Mouse (Mus musculus) limb, embryonic 11.5 days (tissue): ENCODE measurements around the gene Usp30. TPM values are rescaled to one million over a fixed set of nuclear protein-coding genes. Genes with fewer than 3 reads are reported as not detected.
A peak's percentile ranks its signal among the peaks of the same experiment; 100 is the strongest.

ENCODE experiments used
- ATAC-seq: fragments of 200-750 bp; cut with Nextera tagmentation; 2 replicates; pipeline ENCODE4 v1.8.0; 2017; ENCODE audit warnings: low read depth; ENCODE audit not compliant: insufficient number of reproducible peaks, low FRiP score, low TSS enrichment
- DNase-seq: peaks from one replicate; pipeline ENCODE4 v3.0.0-alpha.2; 2015; ENCODE audit warnings: low spot score
- H3K27ac ChIP-seq: fragments of 300-500 bp; sonication (generic); replicated peaks from 2 replicates; pipeline ENCODE4 v1.5.1; 2014; ENCODE audit warnings: low read depth, mild to moderate bottlenecking, low read length
- H3K27me3 ChIP-seq: fragments of 300-500 bp; sonication (generic); 2 replicates; pipeline ENCODE4 v1.6.1; 2014; ENCODE audit warnings: mild to moderate bottlenecking, low read length, mixed read lengths; ENCODE audit not compliant: control insufficient read depth, insufficient read depth
- H3K36me3 ChIP-seq: fragments of 300-500 bp; sonication (generic); 2 replicates; pipeline ENCODE4 v1.6.1; 2014; ENCODE audit warnings: mild to moderate bottlenecking, low read length, moderate library complexity, mixed read lengths; ENCODE audit not compliant: control insufficient read depth, insufficient read depth
- H3K4me1 ChIP-seq: fragments of 300-500 bp; sonication (generic); 2 replicates; pipeline ENCODE4 v1.6.1; 2014; ENCODE audit warnings: low read length, mixed read lengths; ENCODE audit not compliant: control insufficient read depth, insufficient read depth
- H3K4me2 ChIP-seq: fragments of 300-500 bp; sonication (generic); 2 replicates; pipeline ENCODE4 v1.6.1; 2014; ENCODE audit warnings: low read depth, mild to moderate bottlenecking, moderate library complexity; ENCODE audit not compliant: severe bottlenecking
- H3K4me3 ChIP-seq: fragments of 300-500 bp; sonication (generic); 2 replicates; pipeline ENCODE4 v1.5.1; 2014; ENCODE audit warnings: low read depth, low read length
- H3K9ac ChIP-seq: fragments of 300-500 bp; sonication (generic); 2 replicates; pipeline ENCODE4 v1.6.1; 2014; ENCODE audit warnings: mild to moderate bottlenecking, low read length
- H3K9me3 ChIP-seq: fragments of 300-500 bp; sonication (generic); 2 replicates; pipeline ENCODE4 v1.6.1; 2016; ENCODE audit warnings: low read length; ENCODE audit not compliant: control insufficient read depth
- WGBS: fragments of 180-500 bp; shearing (Covaris S2); extraction: QIAGEN DNeasy Blood & Tissue Kit; methylation state at CpG from one replicate; pipeline ENCODE4 v1.1.7; 2014; 5-methylcytosine and 5-hydroxymethylcytosine counted together
- polyA plus RNA-seq: library from polyadenylated mRNA; unstranded; fragments of >200 nt; fragmentation: Nextera tagmentation; extraction: Ambion mirVana; gene quantifications from 2 replicates; pipeline ENCODE4 v1.2.1, GENCODE M21; 2014

Gene Usp30
- polyA plus RNA-seq, 1 experiment from 2014 or later = 11.7 TPM

DNA sequence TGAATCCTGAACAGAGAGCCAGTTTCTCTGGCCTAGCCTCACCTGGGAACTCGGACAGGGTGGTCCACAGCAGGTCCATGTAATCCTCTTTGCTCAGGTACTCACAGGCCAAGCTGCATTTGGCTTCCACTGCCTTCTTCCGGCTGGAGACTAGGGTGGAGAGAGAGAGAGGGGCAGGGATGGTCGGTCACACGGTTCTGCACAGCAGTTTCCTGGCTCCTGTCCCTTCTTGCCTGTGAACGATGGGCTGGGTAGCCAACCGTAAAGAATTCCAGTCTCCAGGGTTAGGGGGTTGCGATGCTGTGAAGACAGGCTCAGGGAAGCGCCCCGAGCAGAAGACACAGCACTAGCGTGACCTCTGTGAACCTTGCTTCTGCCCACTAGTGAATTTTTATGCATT lies 30.1 kb upstream of the Usp30 start:
- no peaks in the 10 kb centered on the region for H3K4me1 ChIP-seq
- H3K27me3 ChIP-seq = no peaks in the 10 kb centered on the region
- H3K9me3 ChIP-seq = no peaks in the 10 kb centered on the region; the same call in 1 of the 2 replicates
- H3K4me2 ChIP-seq = no peak overlapping the region
- 69% methylated on average over 10 of the region's 10 CpGs for WGBS
- ATAC-seq = no peak
- no peak overlapping the region for H3K9ac ChIP-seq
- no peak for DNase-seq
- no peak overlapping the region for H3K27ac ChIP-seq
- no peak overlapping the region for H3K4me3 ChIP-seq
- no peaks in the 10 kb centered on the region for H3K36me3 ChIP-seq

DNA sequence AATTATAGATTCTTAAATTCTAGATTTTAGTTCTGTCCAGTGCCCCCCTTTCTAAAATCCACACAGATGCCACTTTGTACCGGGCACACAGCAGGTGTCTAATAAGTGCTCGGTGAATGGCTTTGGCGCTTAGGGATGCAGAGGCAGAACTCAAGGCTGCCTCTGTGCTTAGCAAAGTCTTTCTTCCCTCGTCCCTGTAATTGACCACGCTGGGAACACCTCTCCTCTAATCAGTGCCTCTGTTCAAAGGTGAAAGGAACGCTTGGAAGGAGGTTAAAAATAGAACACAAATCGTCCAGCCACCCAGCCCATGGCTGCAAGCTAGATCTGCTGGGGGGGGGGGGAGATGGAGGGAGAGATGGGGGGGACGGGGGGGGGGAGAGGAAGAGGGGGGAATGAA lies 24.8 kb upstream of the Usp30 start:
- Histone ChIP-seq H3K36me3 (no peaks in the 10 kb centered on the region), H3K4me3 (no peak overlapping the region), H3K9ac (no peak overlapping the region), H3K27ac (no peak overlapping the region), H3K9me3 (no peaks in the 10 kb centered on the region), H3K4me1 (0 out of 2 replicates have a peak, but pooled peaks cover 2% of the 10 kb centered on the region), H3K4me2 (no peak overlapping the region), H3K27me3 (no peaks in the 10 kb centered on the region)
- DNase-seq (no peak), ATAC-seq (no peak)
- 26% methylated on average over 8 of the region's 8 CpGs for WGBS

DNA sequence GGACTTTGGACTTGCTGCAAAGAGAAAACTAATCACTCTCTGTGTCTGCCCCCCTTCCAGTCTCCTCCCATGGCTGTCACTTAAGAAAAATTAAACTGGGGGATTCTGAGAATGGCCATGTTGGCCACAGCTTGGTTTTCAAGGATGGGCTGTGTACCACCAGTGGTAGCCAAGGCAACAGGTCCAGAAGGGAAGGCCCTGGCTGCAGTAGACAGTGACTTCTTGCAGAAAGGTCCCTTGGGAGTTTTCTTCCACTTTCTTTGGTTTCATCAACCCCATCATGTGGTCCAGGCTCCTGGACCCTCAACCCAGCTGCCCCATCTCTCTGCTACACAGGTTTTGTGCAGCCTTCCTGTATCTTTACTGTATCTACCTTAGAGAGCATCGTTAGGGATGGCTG lies 24.4 kb upstream of the Usp30 start:
- Histone ChIP-seq H3K9me3 (no peaks in the 10 kb centered on the region), H3K9ac (no peak overlapping the region), H3K4me3 (no peak overlapping the region), H3K27me3 (no peaks in the 10 kb centered on the region), H3K4me2 (no peak overlapping the region), H3K36me3 (no peaks in the 10 kb centered on the region), H3K4me1 (0 out of 2 replicates have a peak, but pooled peaks cover 2% of the 10 kb centered on the region), H3K27ac (no peak overlapping the region)
- ATAC-seq (no peak), DNase-seq (no peak)
- WGBS = 73% methylated on average over 1 of the region's 1 CpGs

DNA sequence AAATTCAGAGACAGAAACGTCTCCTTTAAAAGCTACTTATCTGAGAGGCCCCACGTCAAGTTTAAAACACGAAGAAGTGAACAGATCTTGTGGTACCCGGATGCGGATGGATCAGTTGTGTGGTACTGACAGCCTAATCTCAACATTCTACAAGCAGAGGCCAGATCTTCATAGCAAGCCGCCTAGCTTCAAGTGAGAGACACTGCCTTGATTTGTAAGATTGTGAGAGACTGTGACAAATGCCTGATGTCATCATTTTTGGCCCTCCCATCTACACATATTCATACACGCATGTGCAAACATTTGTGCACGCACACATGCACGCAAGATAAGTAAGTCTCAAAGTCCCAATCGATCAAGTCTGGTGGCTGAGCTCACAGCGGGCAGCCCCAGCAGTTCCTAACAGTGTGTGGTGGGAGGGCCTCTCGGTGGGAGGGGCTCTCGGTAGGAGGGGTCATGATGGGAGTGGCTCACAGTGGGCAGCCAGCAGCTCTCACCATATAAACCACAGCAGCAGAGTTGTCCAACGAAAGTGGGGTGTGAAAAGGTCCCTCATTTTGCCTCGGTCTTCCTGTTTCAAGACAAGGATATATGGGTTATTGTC lies 23.8 kb upstream of the Usp30 start:
- Histone ChIP-seq H3K4me2 (no peak overlapping the region), H3K9me3 (no peaks in the 10 kb centered on the region), H3K36me3 (no peaks in the 10 kb centered on the region), H3K27ac (no peak overlapping the region), H3K4me1 (0 out of 2 replicates have a peak, but pooled peaks cover 2% of the 10 kb centered on the region), H3K4me3 (no peak overlapping the region), H3K27me3 (no peaks in the 10 kb centered on the region), H3K9ac (no peak overlapping the region)
- 21% methylated on average over 15 of the region's 15 CpGs for WGBS
- peak; percentile 47 for DNase-seq
- no peak for ATAC-seq

DNA sequence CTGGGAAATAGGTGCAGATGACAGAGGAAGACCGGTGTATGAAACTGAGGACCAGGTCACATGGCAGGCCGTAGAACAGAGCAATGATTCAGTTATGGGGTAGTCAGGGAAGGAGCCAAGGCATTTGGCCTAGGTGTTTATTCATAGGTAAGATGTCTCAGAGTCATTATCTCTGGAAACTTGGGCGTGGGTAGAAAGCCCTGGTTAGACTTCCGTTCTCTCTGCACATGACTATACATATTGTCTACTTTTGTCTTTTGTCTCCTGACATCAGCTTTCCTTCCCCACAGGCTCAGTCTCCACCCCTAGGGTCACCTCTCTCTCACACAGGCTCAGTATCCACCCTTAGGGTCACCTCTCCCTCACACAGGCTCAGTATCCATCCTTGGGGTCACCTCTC lies 21.5 kb upstream of the Usp30 start:
- no peak overlapping the region for H3K4me3 ChIP-seq
- 0 out of 2 replicates have a peak, but pooled peaks cover 3% of the 10 kb centered on the region for H3K4me1 ChIP-seq
- 80% methylated on average over 4 of the region's 4 CpGs for WGBS
- H3K36me3 ChIP-seq = no peaks in the 10 kb centered on the region
- H3K9ac ChIP-seq = no peak overlapping the region
- no peak overlapping the region for H3K4me2 ChIP-seq
- no peaks in the 10 kb centered on the region for H3K9me3 ChIP-seq
- no peaks in the 10 kb centered on the region for H3K27me3 ChIP-seq
- no peak overlapping the region for H3K27ac ChIP-seq
- DNase-seq (no peak), ATAC-seq (no peak)

DNA sequence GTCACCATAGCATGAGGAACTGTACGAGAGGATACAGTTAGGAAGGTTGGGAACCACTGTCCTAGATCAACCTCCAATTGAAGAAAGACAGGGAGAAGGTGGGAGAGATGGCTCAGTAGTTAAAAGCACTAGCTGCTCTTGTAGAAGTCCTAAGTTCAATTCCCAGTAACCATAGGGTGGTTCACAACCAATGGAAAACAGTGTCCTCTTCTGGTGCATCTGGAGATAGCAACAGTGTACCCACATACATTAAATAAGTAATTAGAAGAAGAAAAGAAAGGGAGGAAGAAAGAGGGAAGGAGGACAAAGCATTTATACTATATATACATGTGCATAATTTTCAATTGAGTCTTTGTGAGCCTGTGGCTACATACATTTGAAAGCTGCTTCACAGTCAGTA lies 20.1 kb upstream of the Usp30 start:
- Histone ChIP-seq H3K9me3 (no peaks in the 10 kb centered on the region), H3K27me3 (no peaks in the 10 kb centered on the region), H3K36me3 (no peaks in the 10 kb centered on the region), H3K4me1 (0 out of 2 replicates have a peak, but pooled peaks cover 4% of the 10 kb centered on the region), H3K4me2 (no peak overlapping the region), H3K9ac (no peak overlapping the region), H3K4me3 (no peak overlapping the region), H3K27ac (no peak overlapping the region)
- WGBS = 61% methylated on average over 1 of the region's 1 CpGs
- DNase-seq (no peak), ATAC-seq (no peak)

DNA sequence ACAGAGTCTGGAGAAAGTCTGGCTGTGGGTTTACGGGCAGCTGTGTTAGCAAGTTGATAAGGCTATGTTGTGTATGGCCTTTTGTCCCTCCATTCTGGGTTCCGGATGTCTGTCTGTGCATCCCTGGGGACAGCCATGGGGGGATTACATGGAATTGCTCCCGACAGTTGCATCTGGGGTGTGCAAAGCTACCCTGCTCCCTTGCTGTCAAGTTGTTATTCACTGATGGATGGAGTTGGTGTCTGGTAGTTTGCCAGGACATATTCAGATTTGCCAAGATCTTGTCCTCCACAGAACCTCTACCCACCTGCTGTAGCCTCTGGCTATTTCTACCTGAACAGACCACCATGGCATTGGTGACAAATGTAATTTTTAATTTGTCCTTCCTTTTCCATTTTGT lies 19.1 kb upstream of the Usp30 start:
- no peak overlapping the region for H3K27ac ChIP-seq
- DNase-seq (no peak), ATAC-seq (no peak)
- no peak overlapping the region for H3K4me3 ChIP-seq
- 78% methylated on average over 3 of the region's 3 CpGs for WGBS
- no peak overlapping the region for H3K4me2 ChIP-seq
- H3K27me3 ChIP-seq = no peaks in the 10 kb centered on the region
- H3K36me3 ChIP-seq = no peaks in the 10 kb centered on the region
- 0 out of 2 replicates have a peak, but pooled peaks cover 4% of the 10 kb centered on the region for H3K4me1 ChIP-seq
- no peak overlapping the region for H3K9ac ChIP-seq
- H3K9me3 ChIP-seq = no peaks in the 10 kb centered on the region

DNA sequence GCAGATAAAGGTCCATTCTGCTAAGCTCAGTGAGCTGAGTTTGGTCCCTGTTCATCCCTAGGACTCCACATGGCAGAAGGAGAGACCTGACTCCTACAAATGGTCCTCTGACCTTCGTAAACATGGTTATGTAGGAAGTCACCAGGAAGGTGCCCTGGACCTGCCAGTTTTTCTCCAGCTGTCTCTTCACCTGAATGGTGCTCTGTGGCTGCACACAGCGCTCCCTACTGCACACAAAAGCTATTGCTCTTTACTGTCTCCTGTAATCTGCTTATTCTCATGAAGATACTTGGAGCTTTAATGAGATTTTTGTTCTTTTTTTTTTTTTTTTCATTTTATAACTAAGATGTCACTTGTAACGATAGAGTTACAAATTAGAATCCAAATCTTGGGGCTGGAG lies 18.7 kb upstream of the Usp30 start:
- Histone ChIP-seq H3K9ac (no peak overlapping the region), H3K4me1 (0 out of 2 replicates have a peak, but pooled peaks cover 2% of the 10 kb centered on the region), H3K36me3 (no peaks in the 10 kb centered on the region), H3K27ac (no peak overlapping the region), H3K4me3 (no peak overlapping the region), H3K27me3 (no peaks in the 10 kb centered on the region), H3K4me2 (no peak overlapping the region), H3K9me3 (no peaks in the 10 kb centered on the region)
- WGBS = 48% methylated on average over 3 of the region's 3 CpGs
- DNase-seq (no peak), ATAC-seq (no peak)

DNA sequence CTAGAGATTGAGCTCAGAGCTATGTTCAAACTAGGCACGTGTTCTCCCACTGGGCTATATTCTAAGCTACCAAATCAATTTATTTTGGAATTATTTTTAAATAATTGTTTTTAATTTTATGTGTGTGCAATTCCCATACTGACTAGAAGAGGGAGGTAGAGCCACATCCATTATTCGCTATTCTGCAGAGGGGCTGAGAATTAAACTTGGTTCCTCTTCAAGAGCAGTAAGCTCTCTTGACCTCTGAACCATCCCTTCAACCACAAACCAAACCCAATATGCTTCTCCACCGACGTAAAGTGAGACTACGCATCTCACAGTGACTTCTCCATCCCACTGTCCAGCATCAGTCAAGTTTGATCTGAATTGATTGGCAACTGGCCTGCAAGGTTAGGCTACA lies 18.1 kb upstream of the Usp30 start:
- Histone ChIP-seq H3K36me3 (no peaks in the 10 kb centered on the region), H3K9me3 (no peaks in the 10 kb centered on the region), H3K4me3 (no peak overlapping the region), H3K4me2 (no peak overlapping the region), H3K27me3 (no peaks in the 10 kb centered on the region), H3K27ac (no peak overlapping the region), H3K9ac (no peak overlapping the region), H3K4me1 (0 out of 2 replicates have a peak, but pooled peaks cover 2% of the 10 kb centered on the region)
- WGBS = 87% methylated on average over 5 of the region's 5 CpGs
- no peak for ATAC-seq
- DNase-seq = no peak
